Mouse (Mus musculus): ENCODE data around the gene Foxi3. TPM values are rescaled to one million over a fixed set of nuclear protein-coding genes. Genes with fewer than 3 reads are reported as not detected.

Gene Foxi3
- polyA plus RNA-seq (2016; fragmentation: Nextera tagmentation; extraction: Ambion mirVana): not detected in 2 replicates

DNA sequence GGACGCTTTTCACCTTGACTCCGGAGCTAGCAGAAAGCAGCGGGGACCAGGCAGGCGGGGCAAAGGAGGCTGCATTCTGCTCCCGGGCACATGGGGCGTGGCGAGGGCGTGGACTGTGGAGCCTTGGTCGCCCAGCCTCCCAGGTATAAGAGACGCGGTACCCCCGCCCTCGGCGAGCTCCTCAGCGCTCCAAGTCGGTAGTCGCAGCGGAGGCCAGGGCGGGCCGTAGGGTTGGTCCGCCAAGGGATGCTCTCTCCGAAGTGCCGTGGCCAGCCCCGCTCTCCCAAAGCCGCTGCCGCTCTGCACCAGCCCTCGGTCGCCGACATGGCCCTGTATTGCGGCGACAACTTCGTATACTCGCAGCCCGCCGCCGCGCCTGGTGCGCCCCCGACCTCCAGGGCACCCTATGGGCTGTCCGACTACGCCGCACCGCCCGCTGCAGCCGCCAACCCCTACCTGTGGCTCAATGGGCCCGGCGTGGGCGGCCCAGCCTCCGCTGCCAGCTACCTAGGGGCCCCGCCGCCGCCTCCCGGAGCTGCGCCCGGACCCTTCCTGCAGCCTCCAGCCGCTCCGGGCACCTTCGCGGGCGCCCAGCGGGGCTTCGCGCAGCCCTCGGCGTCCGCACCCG, at the start of gene Foxi3:
TSS of gene Foxi3 (plus strand) at position 247 of the 628 bp plus-strand sequence.
- H3K4me1 ChIP-seq: peaks cover 12% of the 10 kb centered on the region
- peak within 1 kb of the TSS; percentile 67 for H3K4me3 ChIP-seq
- 0 out of 2 replicates have a peak within 1 kb of the TSS, but pooled peaks have one; percentile 6 for H3K27ac ChIP-seq
- H3K27me3 ChIP-seq (ENCODE audit: insufficient read depth, poor library complexity, severe bottlenecking): peaks cover 84% of the 10 kb centered on the region
- DNase-seq (ENCODE audit: low spot score): peak; percentile 78
- no peaks in the 10 kb centered on the region for H3K9me3 ChIP-seq
- WGBS: under 1% methylated on average over 67 of the region's 67 CpGs
- no peaks in the 10 kb centered on the region for H3K36me3 ChIP-seq

DNA sequence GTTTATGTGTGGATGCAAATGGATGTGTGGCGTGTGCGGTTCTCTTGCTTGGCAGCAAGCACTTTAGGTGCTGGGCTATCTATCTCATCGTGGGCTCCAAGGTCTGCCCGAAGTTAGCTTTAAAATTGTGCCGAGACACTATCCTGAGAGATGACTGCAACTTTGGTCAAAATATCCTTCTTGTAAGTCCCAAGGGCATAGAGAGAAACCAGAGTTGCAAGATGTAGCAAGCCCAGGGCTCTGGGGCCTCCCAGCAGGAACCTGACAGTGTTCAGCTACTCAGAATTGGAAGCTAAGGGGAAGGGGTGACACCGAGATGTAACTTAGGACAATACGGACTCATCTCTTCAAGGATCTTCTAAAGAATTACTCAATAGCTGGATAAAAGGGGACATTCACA, 46.8 kb upstream of the Foxi3 start:
- Histone ChIP-seq H3K27me3 (ENCODE audit: insufficient read depth, poor library complexity, severe bottlenecking) (peaks cover 5% of the 10 kb centered on the region; the same call in 1 of the 2 replicates), H3K27ac (no peak overlapping the region), H3K9me3 (no peaks in the 10 kb centered on the region), H3K4me1 (peaks cover 16% of the 10 kb centered on the region), H3K36me3 (peaks cover 17% of the 10 kb centered on the region), H3K4me3 (no peak overlapping the region)
- WGBS: 88% methylated on average over 7 of the region's 7 CpGs
- no peak for DNase-seq (ENCODE audit: low spot score)

DNA sequence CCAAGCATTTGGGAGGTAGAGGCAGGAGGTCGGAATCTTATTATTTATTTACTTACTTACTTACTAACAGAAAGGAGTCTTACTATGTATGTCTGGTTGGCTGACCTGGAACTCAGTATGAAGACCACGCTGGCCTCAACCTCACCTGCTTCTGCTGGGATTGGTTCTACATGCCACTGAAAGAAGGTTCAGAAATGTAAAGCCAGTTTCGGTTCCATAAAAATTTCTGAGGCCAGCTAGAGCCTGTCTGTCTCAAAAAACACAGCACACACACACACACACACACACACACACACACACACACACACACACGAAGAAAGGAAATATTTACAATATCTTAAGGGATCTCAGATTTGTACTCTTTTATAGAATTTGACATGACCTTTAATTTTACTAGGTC, 46.0 kb upstream of the Foxi3 start:
- H3K4me1 ChIP-seq: peaks cover 16% of the 10 kb centered on the region
- peaks cover 14% of the 10 kb centered on the region for H3K36me3 ChIP-seq
- H3K27me3 ChIP-seq (ENCODE audit: insufficient read depth, poor library complexity, severe bottlenecking): peaks cover 5% of the 10 kb centered on the region; the same call in 1 of the 2 replicates
- no peak overlapping the region for H3K4me3 ChIP-seq
- H3K9me3 ChIP-seq: no peaks in the 10 kb centered on the region
- no peak for DNase-seq (ENCODE audit: low spot score)
- no peak overlapping the region for H3K27ac ChIP-seq
- 67% methylated on average over 4 of the region's 4 CpGs for WGBS

DNA sequence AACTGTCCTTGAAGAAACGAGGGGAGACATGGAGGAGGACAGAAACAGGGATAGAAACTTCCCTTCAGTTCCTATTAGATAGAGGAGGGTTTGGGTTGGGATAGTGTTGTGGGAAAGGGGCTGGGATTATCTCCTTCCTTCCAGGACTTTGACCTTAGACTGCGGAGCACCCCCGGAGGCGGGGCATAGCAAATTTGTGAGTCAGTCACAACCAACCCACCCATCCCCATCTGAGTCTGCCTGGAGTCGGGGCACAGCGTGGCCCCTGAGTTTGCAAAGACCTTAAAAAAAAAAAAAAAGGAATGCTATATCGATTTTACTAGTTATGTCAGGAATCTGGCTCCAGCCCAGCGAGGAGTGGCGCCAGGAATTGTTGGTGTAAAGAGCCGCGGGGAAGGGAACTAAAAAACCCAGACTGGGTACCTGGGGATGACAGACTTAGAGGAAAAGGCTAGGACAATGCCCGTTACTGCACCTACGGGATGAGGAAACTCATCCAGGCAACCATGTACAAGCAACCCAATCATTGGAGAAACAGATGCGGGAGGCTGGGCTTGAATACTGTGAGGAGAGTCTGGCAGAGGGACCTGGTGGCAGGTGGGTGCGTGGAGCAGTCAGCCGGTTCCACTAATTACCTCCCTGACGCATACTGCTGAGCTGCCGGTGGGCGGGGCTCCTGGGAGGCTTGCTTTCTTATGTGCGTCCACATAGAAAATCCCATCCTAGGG, 44.5 kb upstream of the Foxi3 start:
- 9% methylated on average over 20 of the region's 20 CpGs for WGBS
- DNase-seq (ENCODE audit: low spot score): no peak

DNA sequence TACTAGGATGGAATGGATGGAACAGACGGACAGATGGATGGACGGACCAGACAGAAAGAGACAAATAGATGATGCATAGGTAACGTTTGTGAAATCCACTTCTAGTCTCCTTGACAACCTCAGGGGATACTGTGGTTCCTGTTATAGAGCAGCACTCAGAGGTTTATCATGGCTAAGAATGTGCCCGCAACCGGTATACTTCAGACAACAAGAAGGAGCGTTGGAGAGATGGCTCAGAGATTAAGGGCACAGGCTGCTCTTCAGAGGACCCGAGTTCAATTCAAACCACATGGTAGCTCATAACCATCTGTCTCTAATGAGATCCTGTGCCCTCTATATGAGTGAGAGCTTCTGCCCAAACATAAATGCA, 44.0 kb upstream of the Foxi3 start:
- Histone ChIP-seq H3K27me3 (ENCODE audit: insufficient read depth, poor library complexity, severe bottlenecking) (peaks cover 5% of the 10 kb centered on the region; the same call in 1 of the 2 replicates), H3K36me3 (no peaks in the 10 kb centered on the region), H3K9me3 (no peaks in the 10 kb centered on the region), H3K4me3 (no peak overlapping the region), H3K4me1 (peaks cover 16% of the 10 kb centered on the region), H3K27ac (no peak overlapping the region)
- no peak for DNase-seq (ENCODE audit: low spot score)
- 63% methylated on average over 7 of the region's 7 CpGs for WGBS

More for the DNA sequence above, 44.5 kb upstream of the Foxi3 start:
- peaks cover under 1% of the 10 kb centered on the region; the same call in 1 of the 2 replicates for H3K36me3 ChIP-seq
- peaks cover 16% of the 10 kb centered on the region for H3K4me1 ChIP-seq
- no peaks in the 10 kb centered on the region for H3K9me3 ChIP-seq
- no peak overlapping the region for H3K27ac ChIP-seq
- H3K4me3 ChIP-seq: peak overlapping the region; percentile 39
- H3K27me3 ChIP-seq (ENCODE audit: insufficient read depth, poor library complexity, severe bottlenecking): peaks cover 5% of the 10 kb centered on the region; the same call in 1 of the 2 replicates

DNA sequence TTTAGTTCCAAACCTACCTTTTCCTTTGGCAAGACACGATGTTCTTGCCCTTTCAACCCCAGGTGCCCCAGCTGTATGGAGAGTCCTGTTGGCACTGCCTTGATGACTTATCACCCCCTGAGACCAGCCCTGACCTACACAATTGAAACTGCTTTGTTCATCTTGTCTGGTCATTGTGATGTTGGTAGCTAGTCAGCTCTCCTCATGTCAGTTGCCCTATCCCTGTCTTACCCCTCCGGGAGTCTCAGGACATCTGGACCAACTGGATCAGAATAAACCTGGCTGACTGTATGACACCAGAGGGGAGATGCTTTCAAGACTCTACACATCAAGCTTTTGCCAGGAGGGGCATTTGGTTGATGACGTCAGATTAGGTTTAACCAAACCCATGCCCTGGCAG, 37.5 kb upstream of the Foxi3 start, which contains the start of gene Tex37:
TSS of gene Tex37 (minus strand) at position 101 of the 400 bp plus-strand sequence.
- Histone ChIP-seq H3K36me3 (no peaks in the 10 kb centered on the region), H3K4me1 (peaks cover 7% of the 10 kb centered on the region), H3K27ac (no peak within 1 kb of the TSS), H3K9me3 (no peaks in the 10 kb centered on the region), H3K27me3 (ENCODE audit: insufficient read depth, poor library complexity, severe bottlenecking) (0 out of 2 replicates have a peak, but pooled peaks cover 8% of the 10 kb centered on the region), H3K4me3 (no peak within 1 kb of the TSS)
- DNase-seq (ENCODE audit: low spot score): no peak
- WGBS: 82% methylated on average over 3 of the region's 3 CpGs

DNA sequence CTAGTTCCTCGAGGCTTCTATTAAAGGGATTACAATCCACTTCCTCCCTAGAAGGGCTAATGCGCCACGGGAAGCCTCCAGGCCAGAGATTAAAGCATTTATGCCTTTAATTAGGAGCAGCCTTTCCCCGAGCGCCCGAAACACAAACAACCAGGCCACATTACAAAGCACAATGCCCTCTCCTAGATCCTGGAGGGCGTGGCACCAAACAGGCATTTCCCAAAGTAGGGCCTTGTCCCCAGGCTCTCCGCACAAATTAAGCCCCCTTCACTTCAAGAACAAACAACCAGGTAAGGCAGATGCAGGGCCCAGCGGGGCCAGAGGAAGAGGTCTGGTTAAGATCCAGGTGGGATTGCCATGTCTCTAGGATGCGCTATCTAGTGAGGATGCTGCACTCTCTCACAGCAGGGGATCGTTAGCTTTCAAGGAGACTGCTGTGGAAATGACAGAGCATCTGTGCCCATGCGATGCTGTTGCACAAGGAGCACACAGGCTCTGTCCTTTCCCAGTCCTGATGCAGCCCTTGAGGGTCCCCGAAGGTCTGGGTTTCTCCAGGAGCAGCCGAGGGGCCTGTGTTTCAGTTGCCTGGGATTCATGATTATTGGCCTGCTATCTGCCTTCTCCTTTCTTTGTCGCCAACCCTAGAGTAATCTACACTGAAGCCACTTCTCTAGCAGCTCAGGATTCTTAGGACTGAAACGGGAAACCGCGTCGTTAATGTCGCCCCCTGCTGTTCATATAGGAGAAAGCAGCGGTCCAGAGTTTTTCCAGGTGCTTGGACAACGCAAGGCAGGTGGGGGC, 34.9 kb upstream of the Foxi3 start:
- Histone ChIP-seq H3K27me3 (ENCODE audit: insufficient read depth, poor library complexity, severe bottlenecking) (0 out of 2 replicates have a peak, but pooled peaks cover 8% of the 10 kb centered on the region), H3K4me3 (peak overlapping the region; percentile 42), H3K27ac (no peak overlapping the region), H3K36me3 (no peaks in the 10 kb centered on the region), H3K9me3 (no peaks in the 10 kb centered on the region), H3K4me1 (peaks cover 7% of the 10 kb centered on the region)
- DNase-seq (ENCODE audit: low spot score): no peak
- WGBS: 5% methylated on average over 22 of the region's 22 CpGs

DNA sequence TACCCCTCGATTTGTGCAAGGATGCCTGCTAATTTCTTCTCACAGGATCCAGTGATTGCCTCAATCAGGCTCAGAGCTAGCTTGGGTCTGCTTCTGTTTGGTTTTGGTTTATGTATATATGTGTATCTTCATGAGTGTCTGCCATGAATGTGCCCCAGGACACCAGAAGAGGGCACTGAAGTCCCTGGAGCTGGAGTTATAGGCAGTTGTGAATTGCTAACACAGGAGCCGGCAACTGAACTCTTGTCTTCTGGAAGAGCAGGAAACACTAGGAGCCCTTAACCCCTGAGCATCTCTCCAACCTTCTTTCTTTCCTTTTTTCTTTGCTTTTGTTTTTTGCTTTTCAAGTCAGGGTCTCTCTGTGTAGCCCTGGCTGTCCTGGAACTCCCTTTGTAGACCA, 24.5 kb upstream of the Foxi3 start:
- no peak overlapping the region for H3K4me3 ChIP-seq
- H3K36me3 ChIP-seq: no peaks in the 10 kb centered on the region
- peaks cover 6% of the 10 kb centered on the region; the same call in 1 of the 2 replicates for H3K27me3 ChIP-seq (ENCODE audit: insufficient read depth, poor library complexity, severe bottlenecking)
- WGBS: 84% methylated on average over 2 of the region's 2 CpGs
- no peaks in the 10 kb centered on the region for H3K4me1 ChIP-seq
- no peak overlapping the region for H3K27ac ChIP-seq
- H3K9me3 ChIP-seq: no peaks in the 10 kb centered on the region
- DNase-seq (ENCODE audit: low spot score): no peak

DNA sequence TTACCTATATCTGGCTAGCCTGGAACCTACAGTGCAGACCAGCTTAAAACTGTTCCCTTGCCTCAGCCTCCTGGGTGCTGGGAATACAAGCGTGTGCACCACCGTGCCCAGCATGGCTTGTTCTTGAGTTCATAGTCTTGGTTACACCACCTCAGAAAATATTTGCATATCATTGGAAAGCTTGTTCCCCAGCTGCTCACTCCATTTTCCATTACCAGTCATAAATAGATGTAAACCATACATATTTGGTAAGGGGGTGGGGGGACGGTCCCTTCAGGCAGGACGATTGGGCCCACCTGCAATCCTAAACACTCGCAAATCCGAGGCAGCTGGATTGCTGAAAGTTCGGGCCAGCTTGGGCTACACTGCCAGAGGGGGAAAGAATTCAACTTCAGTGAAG, 3.1 kb upstream of the Foxi3 start:
- Histone ChIP-seq H3K27ac (no peak overlapping the region), H3K4me3 (no peak overlapping the region), H3K27me3 (ENCODE audit: insufficient read depth, poor library complexity, severe bottlenecking) (peaks cover 53% of the 10 kb centered on the region), H3K4me1 (peaks cover 12% of the 10 kb centered on the region), H3K36me3 (no peaks in the 10 kb centered on the region), H3K9me3 (no peaks in the 10 kb centered on the region)
- DNase-seq (ENCODE audit: low spot score): no peak
- WGBS: 71% methylated on average over 7 of the region's 7 CpGs

DNA sequence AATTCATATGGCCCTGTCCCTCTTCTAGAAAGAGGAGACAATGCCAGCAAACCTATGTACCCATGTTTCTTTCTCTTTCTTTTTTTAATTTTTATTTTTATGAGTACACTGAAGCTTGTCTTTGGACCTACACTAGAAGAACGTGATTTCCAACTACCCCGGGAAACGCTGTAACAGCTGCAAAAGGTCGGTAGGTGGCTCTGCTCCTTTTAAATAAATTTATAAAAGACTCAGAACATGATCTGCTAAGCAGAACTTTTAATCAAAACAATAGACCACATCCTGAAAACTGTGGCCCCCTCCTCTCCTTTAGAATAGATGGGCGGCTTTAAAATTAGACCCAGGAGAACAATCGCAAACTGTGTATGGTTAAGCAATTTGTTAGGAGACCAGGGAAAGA, 2.3 kb upstream of the Foxi3 start:
- H3K27me3 ChIP-seq (ENCODE audit: insufficient read depth, poor library complexity, severe bottlenecking): peaks cover 61% of the 10 kb centered on the region
- peaks cover 12% of the 10 kb centered on the region for H3K4me1 ChIP-seq
- no peak for DNase-seq (ENCODE audit: low spot score)
- H3K4me3 ChIP-seq: no peak overlapping the region
- H3K36me3 ChIP-seq: no peaks in the 10 kb centered on the region
- no peak overlapping the region for H3K27ac ChIP-seq
- 10% methylated on average over 6 of the region's 6 CpGs for WGBS
- H3K9me3 ChIP-seq: no peaks in the 10 kb centered on the region

DNA sequence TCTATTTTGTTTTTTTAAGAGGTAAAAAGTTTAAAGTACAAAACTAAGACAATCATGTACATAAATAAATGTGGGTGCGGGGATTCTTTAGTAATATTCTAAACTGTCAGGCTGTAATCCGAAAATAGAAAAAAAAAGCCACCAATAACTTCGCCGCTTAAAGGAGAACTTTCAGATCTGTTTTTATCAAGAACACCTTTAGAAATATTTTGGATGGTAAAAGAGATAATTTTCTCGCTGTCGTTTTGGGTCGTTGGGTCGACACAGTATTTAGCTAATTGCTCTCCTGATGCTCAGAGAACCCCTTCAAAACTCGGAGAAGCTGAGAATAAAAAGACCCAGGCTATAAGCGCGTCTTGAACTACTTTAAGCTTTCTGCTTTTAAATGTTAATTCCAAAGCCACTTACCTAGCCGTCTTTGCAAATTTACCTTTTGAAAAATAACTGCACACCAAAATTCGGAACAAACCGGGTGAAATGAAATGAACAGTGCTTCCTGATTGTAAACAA, 985 bp upstream of the Foxi3 start:
- peaks cover 12% of the 10 kb centered on the region for H3K4me1 ChIP-seq
- WGBS: 4% methylated on average over 14 of the region's 14 CpGs
- no peaks in the 10 kb centered on the region for H3K36me3 ChIP-seq
- no peak overlapping the region for H3K4me3 ChIP-seq
- no peaks in the 10 kb centered on the region for H3K9me3 ChIP-seq
- H3K27ac ChIP-seq: no peak overlapping the region
- DNase-seq (ENCODE audit: low spot score): no peak
- peaks cover 74% of the 10 kb centered on the region for H3K27me3 ChIP-seq (ENCODE audit: insufficient read depth, poor library complexity, severe bottlenecking)

DNA sequence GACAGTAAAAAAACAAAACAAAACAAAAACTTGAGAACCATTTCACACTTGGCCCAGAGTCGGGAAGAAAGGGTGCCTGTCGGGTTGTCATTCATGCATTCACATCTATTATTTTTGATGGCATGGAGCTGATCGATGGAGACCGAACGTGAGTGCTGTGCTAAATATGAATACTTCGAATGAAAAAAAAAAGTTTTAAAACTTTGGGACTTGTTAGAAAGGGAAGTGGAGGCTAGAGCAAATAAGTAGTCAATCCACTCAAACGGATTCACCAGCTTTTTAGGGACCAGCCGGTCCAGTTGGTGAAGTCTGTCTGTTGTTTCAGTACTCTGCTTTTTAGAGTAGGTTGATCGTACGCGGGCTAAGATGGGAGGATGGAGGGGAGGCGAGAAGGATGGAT, 490 bp upstream of the Foxi3 start:
- Histone ChIP-seq H3K9me3 (no peaks in the 10 kb centered on the region), H3K27ac (no peak overlapping the region), H3K27me3 (ENCODE audit: insufficient read depth, poor library complexity, severe bottlenecking) (peaks cover 79% of the 10 kb centered on the region), H3K4me1 (peaks cover 12% of the 10 kb centered on the region), H3K36me3 (no peaks in the 10 kb centered on the region), H3K4me3 (peak overlapping the region; percentile 67)
- 2% methylated on average over 12 of the region's 12 CpGs for WGBS
- DNase-seq (ENCODE audit: low spot score): no peak
